Mouse (Mus musculus): Measurements from ENCODE around the gene Tpx2. TPM values are rescaled to one million over a fixed set of nuclear protein-coding genes. Genes with fewer than 3 reads are reported as not detected.
A peak's percentile ranks its signal among the peaks of the same experiment; 100 is the strongest.

The Tpx2 gene
- polyA plus RNA-seq, 1 experiment, result 54.8 TPM

DNA sequence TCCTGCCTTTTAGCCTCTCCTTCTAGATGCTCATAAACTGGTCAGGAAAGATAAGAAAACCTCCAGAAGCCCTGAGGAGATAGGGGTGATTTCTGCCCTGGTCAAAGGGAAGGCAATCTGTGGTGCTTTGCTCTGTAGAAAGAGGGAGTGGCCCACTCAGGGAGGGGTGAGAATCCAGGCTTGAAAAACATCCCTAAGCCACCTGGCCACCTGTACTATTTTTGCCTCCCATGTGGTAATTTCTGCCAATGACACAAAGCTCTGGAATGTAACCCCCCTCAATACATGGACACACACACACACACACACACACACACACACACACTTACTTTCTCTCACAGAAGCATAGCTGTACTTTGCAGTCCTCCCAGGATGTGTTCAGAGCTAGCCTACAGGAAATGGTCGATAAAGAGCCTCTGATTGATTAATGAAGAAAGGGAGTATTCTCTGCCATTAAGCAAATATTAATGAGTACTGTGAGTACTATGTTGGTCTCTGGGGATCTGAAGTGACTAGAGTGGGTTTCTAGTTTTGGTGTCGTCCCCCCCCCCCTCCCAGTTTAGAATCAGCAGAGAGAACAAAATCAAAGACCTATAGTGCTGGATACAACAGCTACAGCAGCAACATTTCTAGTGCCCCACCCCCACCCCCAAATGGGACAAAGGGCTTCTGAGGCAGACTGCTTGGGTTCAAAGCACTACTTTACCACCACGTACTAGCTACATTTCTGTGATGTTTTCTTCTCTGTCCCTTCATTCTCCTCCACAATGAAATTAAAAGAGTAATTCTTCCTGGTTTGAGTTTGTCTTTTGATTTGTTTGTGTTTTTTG, 36.2 kb upstream of the Tpx2 start:
- Histone ChIP-seq H3K4me3 (ENCODE audit: insufficient read depth, poor library complexity, severe bottlenecking) (no peak overlapping the region), H3K36me3 (ENCODE audit: control insufficient read depth, insufficient read depth) (peaks cover 36% of the 10 kb centered on the region), H3ac (ENCODE audit: control insufficient read depth, insufficient read length, low read depth) (no peak overlapping the region), H3K79me3 (ENCODE audit: low read depth) (peaks cover 76% of the 10 kb centered on the region), H3K79me2 (ENCODE audit: control insufficient read depth, insufficient read depth) (peaks cover 99% of the 10 kb centered on the region), H3K27me3 (ENCODE audit: control insufficient read depth, insufficient read depth, insufficient read length) (no peaks in the 10 kb centered on the region)
- no peak for TF ChIP-seq FOSL1 (IDR thresholded peaks at IDR 0.05; ENCODE audit: insufficient read depth, low read length, poor library complexity, severe bottlenecking)
- TF ChIP-seq MYOD1 (IDR thresholded peaks at IDR 0.05; ENCODE audit: control insufficient read depth, insufficient read length, low read depth), result peak; percentile 26

GRCm38 (mm10) chr2:152813232-152813631, 34.5 kb upstream of the Tpx2 start:
- H3K79me3 ChIP-seq (ENCODE audit: low read depth), result peaks cover 91% of the 10 kb centered on the region
- H3K4me3 ChIP-seq (ENCODE audit: insufficient read depth, poor library complexity, severe bottlenecking), result no peak overlapping the region
- H3K79me2 ChIP-seq (ENCODE audit: control insufficient read depth, insufficient read depth), result peaks cover 100% of the 10 kb centered on the region
- no peak for TF ChIP-seq MAX (IDR thresholded peaks at IDR 0.05)
- no peak for TF ChIP-seq MYOG (IDR thresholded peaks at IDR 0.05; ENCODE audit: control insufficient read depth, extremely low read depth, insufficient read length)
- TF ChIP-seq FOSL1 (IDR thresholded peaks at IDR 0.05; ENCODE audit: insufficient read depth, low read length, poor library complexity, severe bottlenecking), result no peak
- no peak for TF ChIP-seq USF1 (IDR thresholded peaks at IDR 0.05; ENCODE audit: low read depth)
- TF ChIP-seq CTCF (IDR thresholded peaks at IDR 0.05; ENCODE audit: control insufficient read depth, insufficient read depth, insufficient read length), result no peak
- no peak for TF ChIP-seq CEBPB (IDR thresholded peaks at IDR 0.05; ENCODE audit: low read depth)
- no peak for TF ChIP-seq MYOD1 (IDR thresholded peaks at IDR 0.05; ENCODE audit: control insufficient read depth, insufficient read length, low read depth)
- peaks cover 43% of the 10 kb centered on the region for H3K36me3 ChIP-seq (ENCODE audit: control insufficient read depth, insufficient read depth)
- no peaks in the 10 kb centered on the region for H3K27me3 ChIP-seq (ENCODE audit: control insufficient read depth, insufficient read depth, insufficient read length)
- H3ac ChIP-seq (ENCODE audit: control insufficient read depth, insufficient read length, low read depth), result no peak overlapping the region

GRCm38 (mm10) chr2:152814213-152814874, 33.4 kb upstream of the Tpx2 start:
- Histone ChIP-seq H3ac (ENCODE audit: control insufficient read depth, insufficient read length, low read depth) (no peak overlapping the region), H3K27me3 (ENCODE audit: control insufficient read depth, insufficient read depth, insufficient read length) (no peaks in the 10 kb centered on the region), H3K4me3 (ENCODE audit: insufficient read depth, poor library complexity, severe bottlenecking) (no peak overlapping the region), H3K79me2 (ENCODE audit: control insufficient read depth, insufficient read depth) (peaks cover 100% of the 10 kb centered on the region), H3K79me3 (ENCODE audit: low read depth) (peaks cover 92% of the 10 kb centered on the region), H3K36me3 (ENCODE audit: control insufficient read depth, insufficient read depth) (peaks cover 52% of the 10 kb centered on the region)
- TF ChIP-seq FOSL1 (IDR thresholded peaks at IDR 0.05; ENCODE audit: insufficient read depth, low read length, poor library complexity, severe bottlenecking) (no peak), USF1 (IDR thresholded peaks at IDR 0.05; ENCODE audit: low read depth) (no peak), CEBPB (IDR thresholded peaks at IDR 0.05; ENCODE audit: low read depth) (no peak), CTCF (IDR thresholded peaks at IDR 0.05; ENCODE audit: control insufficient read depth, insufficient read depth, insufficient read length) (no peak), MAX (IDR thresholded peaks at IDR 0.05) (no peak), MYOD1 (IDR thresholded peaks at IDR 0.05; ENCODE audit: control insufficient read depth, insufficient read length, low read depth) (no peak), MYOG (IDR thresholded peaks at IDR 0.05; ENCODE audit: control insufficient read depth, extremely low read depth, insufficient read length) (no peak)

- H3K79me3 ChIP-seq (ENCODE audit: low read depth), result peaks cover 84% of the 10 kb centered on the region
- H3K27me3 ChIP-seq (ENCODE audit: control insufficient read depth, insufficient read depth, insufficient read length), result no peaks in the 10 kb centered on the region
- TF ChIP-seq CTCF (IDR thresholded peaks at IDR 0.05; ENCODE audit: control insufficient read depth, insufficient read depth, insufficient read length) (no peak), MYOG (IDR thresholded peaks at IDR 0.05; ENCODE audit: control insufficient read depth, extremely low read depth, insufficient read length) (no peak), MAX (IDR thresholded peaks at IDR 0.05) (no peak), MYOD1 (IDR thresholded peaks at IDR 0.05; ENCODE audit: control insufficient read depth, insufficient read length, low read depth) (no peak), USF1 (IDR thresholded peaks at IDR 0.05; ENCODE audit: low read depth) (no peak), CEBPB (IDR thresholded peaks at IDR 0.05; ENCODE audit: low read depth) (no peak), FOSL1 (IDR thresholded peaks at IDR 0.05; ENCODE audit: insufficient read depth, low read length, poor library complexity, severe bottlenecking) (no peak)
- H3K79me2 ChIP-seq (ENCODE audit: control insufficient read depth, insufficient read depth), result peaks cover 100% of the 10 kb centered on the region
- H3ac ChIP-seq (ENCODE audit: control insufficient read depth, insufficient read length, low read depth), result no peak overlapping the region
- no peak overlapping the region for H3K4me3 ChIP-seq (ENCODE audit: insufficient read depth, poor library complexity, severe bottlenecking)
- H3K36me3 ChIP-seq (ENCODE audit: control insufficient read depth, insufficient read depth), result peaks cover 59% of the 10 kb centered on the region
These were observed 31.7 kb upstream of the Tpx2 start for GRCm38 (mm10) chr2:152815879-152816656.

- peaks cover 100% of the 10 kb centered on the region for H3K79me2 ChIP-seq (ENCODE audit: control insufficient read depth, insufficient read depth)
- TF ChIP-seq MAX (IDR thresholded peaks at IDR 0.05), result no peak
- TF ChIP-seq MYOG (IDR thresholded peaks at IDR 0.05; ENCODE audit: control insufficient read depth, extremely low read depth, insufficient read length), result no peak
- no peak for TF ChIP-seq USF1 (IDR thresholded peaks at IDR 0.05; ENCODE audit: low read depth)
- TF ChIP-seq MYOD1 (IDR thresholded peaks at IDR 0.05; ENCODE audit: control insufficient read depth, insufficient read length, low read depth), result no peak
- TF ChIP-seq CEBPB (IDR thresholded peaks at IDR 0.05; ENCODE audit: low read depth), result no peak
- TF ChIP-seq FOSL1 (IDR thresholded peaks at IDR 0.05; ENCODE audit: insufficient read depth, low read length, poor library complexity, severe bottlenecking), result no peak
- H3ac ChIP-seq (ENCODE audit: control insufficient read depth, insufficient read length, low read depth), result no peak overlapping the region
- H3K4me3 ChIP-seq (ENCODE audit: insufficient read depth, poor library complexity, severe bottlenecking), result no peak overlapping the region
- no peaks in the 10 kb centered on the region for H3K27me3 ChIP-seq (ENCODE audit: control insufficient read depth, insufficient read depth, insufficient read length)
- H3K36me3 ChIP-seq (ENCODE audit: control insufficient read depth, insufficient read depth), result peaks cover 63% of the 10 kb centered on the region
- H3K79me3 ChIP-seq (ENCODE audit: low read depth), result peaks cover 85% of the 10 kb centered on the region
These were observed 31.0 kb upstream of the Tpx2 start for GRCm38 (mm10) chr2:152816657-152817348.

Data from C2C12 (cell line).